Mouse (Mus musculus) ES-E14 (cell line): ENCODE results near the gene Sos1.

Source experiments
- CHD2 ChIP-seq: IDR thresholded peaks from 2 replicates; pipeline ENCODE4 v1.6.1; 2014; ENCODE audit warnings: mild to moderate bottlenecking, low read depth, low read length, inconsistent platforms
- MAFK ChIP-seq: IDR thresholded peaks from 2 replicates; pipeline ENCODE4 v1.6.1; 2014; ENCODE audit warnings: mild to moderate bottlenecking, low read depth, low read length, inconsistent platforms; ENCODE audit not compliant: insufficient read depth
- ZNF384 ChIP-seq: IDR thresholded peaks from 2 replicates; pipeline ENCODE4 v1.6.1; 2012; ENCODE audit warnings: low read depth, low read length, inconsistent platforms

DNA sequence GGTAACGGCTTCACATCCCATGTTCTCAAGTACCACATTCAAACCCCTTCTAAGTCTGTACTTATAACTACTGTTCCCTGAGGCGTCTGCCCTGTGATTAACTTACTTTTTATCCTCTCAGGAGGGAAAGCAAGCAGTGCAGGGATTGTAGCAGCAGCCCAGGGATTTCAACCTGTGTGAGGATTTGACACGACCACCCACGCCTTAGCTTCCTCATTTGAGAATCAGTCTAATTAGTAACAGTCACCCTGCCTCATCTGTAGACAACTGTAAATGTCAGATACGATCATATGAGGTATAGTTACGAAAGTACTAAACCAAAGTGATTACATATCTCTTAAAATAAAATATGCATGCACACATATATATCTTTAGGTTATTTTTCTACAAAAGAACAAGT, 15.9 kb upstream of the Sos1 start:
- TF ChIP-seq CHD2 (no peak), MAFK (no peak), ZNF384 (no peak)
